Mouse (Mus musculus) CD4-positive, CD25-positive, alpha-beta regulatory T cell, adult 4 months (primary cell): ENCODE measurements around the gene Kcnq1. TPM values are rescaled to one million over a fixed set of nuclear protein-coding genes. Genes with fewer than 3 reads are reported as not detected.

Experiments
- ATAC-seq: one replicate; pipeline ENCODE4 v1.8.0; 2017
- polyA plus RNA-seq, 2 experiments: library from polyadenylated mRNA; unstranded; fragments of 100-300 nt; shearing (Covaris generic); gene quantifications; one replicate each; pipeline ENCODE4 v1.2.1; 2017

Gene Kcnq1
- polyA plus RNA-seq, 2 experiments from 2014 or later, result not detected

GRCm38 (mm10) chr7:143094592-143095553, 11.3 kb upstream of the Kcnq1 start, which contains the start of gene Trpm5:
Gene Trpm5 (minus strand): TSS chr7:143094642.
- no peak for ATAC-seq

GRCm38 (mm10) chr7:143095554-143095907, 10.6 kb upstream of the Kcnq1 start:
- no peak for ATAC-seq

DNA sequence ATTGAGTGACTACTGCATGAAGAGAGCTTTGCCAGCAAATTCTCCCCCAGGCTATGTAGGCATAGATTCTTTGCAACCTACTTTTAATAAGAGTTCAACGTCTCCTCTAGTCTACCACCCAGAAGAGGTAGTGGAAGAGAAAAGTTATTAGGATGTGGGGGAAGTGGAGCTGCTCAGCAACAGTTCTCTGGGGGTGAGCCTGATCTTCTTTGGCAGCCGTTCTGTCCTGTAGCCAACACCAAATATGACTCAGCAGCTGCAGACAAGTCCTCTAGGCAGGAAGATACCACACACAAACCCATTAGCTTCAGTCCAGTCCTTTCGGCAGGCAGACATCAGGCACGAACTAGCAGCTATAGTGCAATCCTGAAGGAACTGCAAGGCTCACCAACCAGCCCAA, 5.4 kb upstream of the Kcnq1 start:
- no peak for ATAC-seq

- ATAC-seq, result no peak
These were observed 784 bp upstream of the Kcnq1 start for GRCm38 (mm10) chr7:143105258-143105897.

DNA sequence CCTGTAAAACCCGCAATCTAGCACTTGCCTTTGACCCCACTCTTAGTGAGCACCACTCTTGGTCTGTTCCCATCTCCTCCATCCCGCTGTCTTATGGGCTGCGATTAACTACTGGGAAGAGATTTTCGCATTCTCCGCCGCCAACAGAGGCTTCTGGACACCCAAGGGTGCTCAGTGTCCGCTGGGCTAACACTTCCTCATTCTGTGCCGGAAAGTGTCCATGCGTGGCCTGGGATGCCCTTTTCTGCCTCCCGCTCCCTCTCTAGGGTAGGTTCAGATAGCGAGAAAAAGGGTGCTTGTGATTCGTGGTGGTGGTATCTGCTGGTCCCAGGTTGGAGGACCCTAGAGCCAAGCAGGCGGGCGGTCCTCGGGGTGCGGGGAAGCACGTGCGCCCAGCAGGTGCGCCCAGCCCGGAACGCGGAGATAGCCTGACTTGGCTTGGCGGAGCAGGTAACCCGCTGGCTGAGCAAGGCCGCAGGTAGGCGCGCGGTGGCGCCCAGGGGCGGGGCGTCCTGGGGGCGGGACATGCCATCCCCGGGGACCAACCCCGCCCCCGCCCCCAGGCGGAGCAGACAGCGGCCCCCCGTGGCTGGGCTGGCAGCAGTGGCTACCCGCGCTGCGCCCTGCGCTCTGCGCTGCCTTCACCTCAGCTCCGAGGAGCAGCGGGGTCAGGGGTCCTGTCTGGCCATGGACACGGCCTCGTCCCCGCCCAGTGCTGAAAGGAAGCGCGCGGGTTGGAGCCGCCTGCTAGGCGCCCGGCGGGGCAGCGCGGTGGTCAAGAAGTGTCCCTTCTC, 707 bp downstream of the Kcnq1 start:
- ATAC-seq, result no peak

GRCm38 (mm10) chr7:143108200-143108599, 2.0 kb downstream of the Kcnq1 start:
- no peak for ATAC-seq

DNA sequence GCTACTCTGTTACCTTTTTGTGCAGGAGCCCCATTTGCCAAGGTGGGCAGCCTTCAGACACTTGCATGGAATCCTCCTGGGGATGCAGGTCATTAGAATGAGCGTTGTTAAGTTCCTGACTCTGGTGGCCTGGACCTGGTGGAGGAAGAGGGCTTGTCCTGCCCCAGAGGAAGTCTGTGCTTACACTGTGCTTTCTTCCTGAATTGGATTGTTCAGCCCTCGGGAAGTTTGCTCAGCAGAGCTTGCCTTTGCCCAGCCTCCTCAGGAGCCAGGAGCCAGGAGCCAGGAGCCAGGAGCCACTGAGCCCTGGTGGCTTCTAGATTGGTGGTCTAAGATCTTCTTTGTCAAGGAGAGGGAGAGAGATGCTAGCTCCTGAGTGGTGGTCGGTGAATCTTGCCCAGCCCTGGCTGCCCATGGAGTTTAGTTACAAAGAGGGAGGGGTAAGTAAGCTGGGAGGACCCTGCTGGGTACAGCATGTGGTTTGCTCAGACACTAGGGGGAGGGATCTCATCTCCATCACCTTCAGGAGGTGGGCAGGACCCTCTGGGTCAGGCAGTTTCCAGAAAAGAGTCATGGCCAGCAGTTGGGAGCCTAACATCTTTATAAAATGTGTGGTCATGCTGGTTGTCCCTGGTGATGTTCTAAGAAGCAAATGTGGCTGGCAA, 3.0 kb downstream of the Kcnq1 start:
- ATAC-seq, result no peak

- no peak for ATAC-seq
These were observed 3.5 kb downstream of the Kcnq1 start for GRCm38 (mm10) chr7:143109696-143110095.

GRCm38 (mm10) chr7:143110803-143111202, 4.6 kb downstream of the Kcnq1 start:
- no peak for ATAC-seq

GRCm38 (mm10) chr7:143111719-143112118, 5.6 kb downstream of the Kcnq1 start:
- ATAC-seq, result no peak

DNA sequence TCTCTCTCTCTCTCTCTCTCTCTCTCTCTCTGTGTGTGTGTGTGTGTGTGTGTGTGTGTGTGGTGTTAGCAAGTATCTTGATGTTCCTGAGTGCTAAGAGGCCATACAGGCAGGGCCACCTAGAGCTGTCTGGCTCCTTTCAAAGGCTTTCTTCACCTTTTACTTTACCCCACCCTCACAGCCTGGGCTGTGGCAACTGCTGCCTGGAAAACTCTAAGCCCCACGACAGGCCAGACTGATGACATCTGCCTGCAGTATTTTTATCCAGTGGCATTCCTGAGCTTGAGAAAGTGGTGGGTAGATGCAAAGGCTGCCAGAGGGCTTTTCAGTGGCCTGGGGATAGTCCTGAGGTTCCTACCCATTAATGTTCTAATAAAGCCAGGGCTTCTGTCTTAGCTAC, 6.2 kb downstream of the Kcnq1 start:
- no peak for ATAC-seq

DNA sequence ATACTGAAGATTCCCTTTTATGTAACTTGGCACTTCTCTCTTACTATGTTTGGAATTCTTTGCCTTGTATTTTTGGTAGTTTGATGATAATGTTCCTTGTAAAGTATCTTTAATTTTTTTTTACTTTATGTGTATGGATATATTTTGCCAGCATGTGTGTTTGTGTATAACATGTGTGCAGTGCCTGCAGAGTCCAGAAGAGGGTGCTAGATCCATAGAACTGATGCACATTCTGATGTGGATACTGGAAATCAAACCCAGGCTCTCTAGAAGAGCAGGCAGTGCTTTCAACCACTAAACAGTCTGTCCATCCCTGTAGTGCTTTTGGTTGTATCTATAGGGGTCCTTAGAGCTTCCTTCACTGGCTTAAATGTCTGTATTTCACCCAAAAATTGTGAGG, 8.6 kb downstream of the Kcnq1 start:
- no peak for ATAC-seq

- ATAC-seq, result no peak
These were observed 10.4 kb downstream of the Kcnq1 start for GRCm38 (mm10) chr7:143116521-143116920.

DNA sequence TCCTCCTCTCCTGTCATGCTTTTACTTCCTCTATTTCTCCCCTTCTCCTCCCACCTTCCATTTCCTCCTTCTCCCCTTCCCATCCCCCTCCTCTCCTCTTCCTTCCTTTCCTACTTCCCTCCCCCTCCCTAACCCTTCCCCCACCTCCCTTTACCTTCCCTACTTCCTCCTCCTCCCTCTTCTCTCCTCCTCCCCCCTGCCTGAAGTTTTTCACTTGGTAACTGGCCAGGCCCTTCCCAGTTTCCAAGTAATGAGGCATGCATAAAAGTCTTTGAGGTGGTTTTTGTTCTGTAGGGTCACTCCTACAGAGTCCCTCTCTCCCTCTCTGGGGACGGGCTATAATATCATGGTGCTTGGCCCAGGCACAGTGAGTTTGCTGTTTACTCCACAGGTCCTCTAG, 13.2 kb downstream of the Kcnq1 start:
- no peak for ATAC-seq

GRCm38 (mm10) chr7:143119826-143120225, 13.7 kb downstream of the Kcnq1 start:
- ATAC-seq, result no peak

GRCm38 (mm10) chr7:143122191-143122590, 16.0 kb downstream of the Kcnq1 start:
- no peak for ATAC-seq

DNA sequence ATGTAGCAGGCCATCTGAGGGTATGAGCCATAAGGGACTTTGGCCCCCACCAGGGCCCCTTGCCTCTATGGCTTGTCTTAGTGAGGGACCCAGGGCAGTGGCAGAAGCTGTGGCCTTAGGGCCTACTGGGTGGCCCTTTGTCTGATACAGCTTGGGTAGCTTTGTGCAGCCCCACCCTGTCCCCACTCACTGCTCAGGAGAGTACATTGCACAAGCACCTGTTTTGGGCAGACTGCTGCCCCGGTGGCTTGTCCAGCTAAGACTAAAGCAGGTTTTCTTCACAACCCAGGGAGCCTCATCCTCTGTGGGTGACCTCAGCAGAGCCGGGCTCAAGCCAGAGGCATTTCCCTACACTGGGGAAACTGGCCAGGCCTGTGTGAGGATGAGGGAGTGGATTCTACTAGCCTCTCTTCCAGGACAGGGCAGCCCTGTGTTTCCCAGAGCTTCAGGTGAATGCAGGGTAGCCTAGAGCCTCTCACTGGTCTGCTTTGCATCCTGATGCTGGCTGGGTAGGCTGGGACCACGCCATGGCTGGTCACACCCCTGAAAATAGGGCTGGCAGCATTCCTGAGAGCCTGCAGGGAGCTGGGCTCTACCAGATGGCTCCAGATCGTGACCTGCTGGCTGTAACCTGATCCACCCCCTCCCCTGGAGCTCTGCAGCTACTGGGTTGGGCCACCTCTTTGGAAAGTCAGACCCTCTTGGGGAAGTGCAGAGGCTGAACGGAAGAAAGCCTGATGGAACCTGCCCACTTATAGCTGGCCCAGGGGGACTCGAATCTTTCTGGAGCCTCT, 17.9 kb downstream of the Kcnq1 start:
- ATAC-seq, result no peak

DNA sequence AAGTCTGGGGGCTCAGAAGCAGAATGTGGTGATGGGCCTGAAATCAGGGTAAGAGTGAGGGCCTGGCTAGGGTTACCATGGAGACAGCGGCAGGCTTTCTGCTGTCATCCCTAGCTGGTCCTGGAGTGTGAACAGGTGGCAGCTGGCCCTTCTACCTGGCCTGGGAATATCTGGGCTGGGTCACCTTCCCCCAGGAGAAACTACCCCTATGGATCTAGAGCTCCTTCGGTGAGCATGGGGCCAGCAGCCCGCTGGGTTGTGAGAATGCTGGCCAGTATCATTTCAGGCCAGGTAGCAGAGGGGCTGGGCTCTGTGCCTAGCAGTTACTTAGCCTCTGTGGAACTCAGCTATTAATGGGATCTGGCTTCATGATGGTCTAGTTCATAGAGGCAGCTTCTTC, 18.7 kb downstream of the Kcnq1 start:
- no peak for ATAC-seq

GRCm38 (mm10) chr7:143132815-143133214, 26.7 kb downstream of the Kcnq1 start:
- ATAC-seq, result no peak

DNA sequence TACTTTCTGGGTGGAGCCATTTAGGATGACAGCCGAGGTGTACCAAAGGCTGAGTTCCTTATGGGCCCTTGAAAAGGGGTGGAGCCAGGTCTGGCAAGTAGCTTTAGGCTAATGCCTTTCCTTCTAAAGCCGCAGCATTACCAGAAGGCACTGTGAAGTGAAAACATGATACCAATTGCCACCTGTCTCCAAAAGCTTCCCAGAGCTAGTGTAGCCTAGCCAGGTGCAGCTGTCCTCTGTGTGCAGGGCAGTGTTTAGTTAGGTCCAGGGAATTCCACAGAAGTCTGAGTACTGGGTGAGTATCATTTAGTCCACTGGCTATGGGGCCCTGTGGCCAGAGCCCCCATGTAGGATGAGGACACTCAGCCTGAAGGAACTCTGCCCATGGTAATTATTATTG, 30.0 kb downstream of the Kcnq1 start:
- ATAC-seq, result no peak

DNA sequence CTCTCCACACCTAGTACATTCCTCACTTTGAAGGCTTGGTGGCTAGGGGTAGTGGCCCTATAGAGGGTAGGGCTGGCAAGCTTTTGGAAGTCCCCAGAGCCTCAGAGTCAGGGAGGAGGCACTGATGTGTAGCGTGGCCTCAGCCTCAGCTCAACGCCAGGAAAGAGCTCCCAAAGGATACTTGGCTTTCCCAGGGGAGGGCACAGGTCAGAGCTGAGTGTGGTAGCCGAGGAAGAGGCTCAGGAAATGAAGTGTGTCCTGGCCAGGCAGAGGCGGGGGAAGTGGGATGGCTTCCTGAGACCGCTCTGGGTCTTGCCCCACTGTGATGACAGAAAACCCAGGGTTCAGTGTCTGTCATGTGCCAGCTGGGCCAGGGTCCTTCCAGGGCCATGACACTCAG, 30.4 kb downstream of the Kcnq1 start:
- no peak for ATAC-seq

- no peak for ATAC-seq
These were observed 32.6 kb downstream of the Kcnq1 start for GRCm38 (mm10) chr7:143138789-143139188.
